8 mouse cellular contexts compared by ENCODE assay signal in the genomic region with DNA sequence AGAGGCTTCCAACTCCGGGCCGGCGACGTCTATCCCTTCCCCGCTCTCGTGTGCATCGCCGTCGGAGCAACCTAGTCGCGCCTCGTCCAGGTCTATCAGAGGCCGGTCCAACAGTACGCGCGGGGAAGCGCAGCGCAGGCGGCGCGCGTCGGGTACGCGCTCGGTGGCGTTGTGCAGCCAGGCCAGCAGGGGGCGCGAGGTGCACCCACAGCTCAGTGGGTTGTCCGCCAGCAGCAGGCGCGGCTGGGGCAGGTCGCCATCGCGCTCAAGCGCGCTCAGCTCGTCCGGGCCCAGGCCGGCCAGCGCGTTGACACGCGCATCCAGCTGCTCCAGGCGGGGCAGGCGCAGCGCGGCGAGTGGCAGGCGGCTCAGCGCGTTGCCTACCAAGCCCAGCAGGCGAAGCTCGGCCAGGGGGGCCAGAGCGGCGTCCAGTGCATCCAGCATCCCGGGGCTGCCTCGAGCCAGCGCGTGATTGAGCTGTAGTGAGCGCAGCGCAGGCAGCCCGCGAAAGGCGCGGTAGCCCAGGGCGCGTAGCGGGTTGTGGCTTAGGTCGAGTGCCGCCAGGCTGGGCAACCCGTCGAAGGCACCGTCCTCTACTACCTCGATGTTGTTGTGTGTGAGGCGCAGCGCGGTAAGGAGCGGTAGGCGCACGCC. TPM values are rescaled to one million over a fixed set of nuclear protein-coding genes. Genes with fewer than 3 reads are reported as not detected.
DNase-seq lines count a peak whose midpoint lies in the region; ATAC-seq and TF ChIP-seq lines count a peak whose summit lies in the region.

No protein-coding gene starts in this region.

- H3K27me3 ChIP-seq in forebrain, embryonic 12.5 days, result peaks cover 85% of the 10 kb centered on the region
- peaks cover 78% of the 10 kb centered on the region for H3K27me3 ChIP-seq in heart, embryonic 16.5 days (ENCODE audit: control insufficient read depth, insufficient read depth, low read length)
- peaks cover 82% of the 10 kb centered on the region for H3K27me3 ChIP-seq in liver, embryonic 11.5 days (replicated peaks; ENCODE audit: control insufficient read depth, insufficient read depth, low read length)
- H3K27me3 ChIP-seq in myocyte (ENCODE audit: control insufficient read depth, insufficient read depth, insufficient read length), result peaks cover 56% of the 10 kb centered on the region

- no peak overlapping the region for H3ac ChIP-seq in myocyte (ENCODE audit: control insufficient read depth, insufficient read length)

- no peaks in the 10 kb centered on the region for H3K36me3 ChIP-seq in forebrain, embryonic 12.5 days (replicated peaks)
- H3K36me3 ChIP-seq in heart, embryonic 16.5 days (ENCODE audit: control insufficient read depth, insufficient read depth), result no peaks in the 10 kb centered on the region
- H3K36me3 ChIP-seq in liver, embryonic 11.5 days (ENCODE audit: control insufficient read depth, insufficient read depth, low read length), result no peaks in the 10 kb centered on the region
- no peaks in the 10 kb centered on the region for H3K36me3 ChIP-seq in myocyte (ENCODE audit: control insufficient read depth, insufficient read depth)

- WGBS in forebrain, embryonic 12.5 days, result under 1% methylated on average over 79 of the region's 81 CpGs
- under 1% methylated on average over 81 of the region's 81 CpGs for WGBS in heart, embryonic 16.5 days
- under 1% methylated on average over 81 of the region's 81 CpGs for WGBS in liver, embryonic 11.5 days

- no peak for TF ChIP-seq POLR2A in myocyte (IDR thresholded peaks at IDR 0.05; ENCODE audit: insufficient read length, low read depth)

- peak; percentile 50; the same call in 1 of the 2 replicates for ATAC-seq in cerebellum, adult (ENCODE audit: insufficient number of reproducible peaks, low FRiP score, low TSS enrichment)
- ATAC-seq in forebrain, embryonic 12.5 days (ENCODE audit: low FRiP score), result peak; percentile 93
- peak; percentile 81 for ATAC-seq in heart, embryonic 16.5 days (replicated peaks; ENCODE audit: extremely low read depth, insufficient read depth, low FRiP score)
- ATAC-seq in liver, embryonic 11.5 days (replicated peaks; ENCODE audit: low FRiP score), result peak; percentile 79

- DNase-seq in CD4-positive helper T cell, adult 2 months (ENCODE audit: low read depth, low spot score), result peak; percentile 77
- DNase-seq in kidney, postnatal 14 days, result peak; percentile 90
- peak; percentile 76 for DNase-seq in liver, embryonic 11.5 days (ENCODE audit: low spot score)
- peak; percentile 61 to 71 for DNase-seq in spleen, postnatal 36 days (ENCODE audit: low spot score in 2 of 2)

- H3K27ac ChIP-seq in forebrain, embryonic 12.5 days, result no peak overlapping the region
- H3K27ac ChIP-seq in heart, embryonic 16.5 days (ENCODE audit: low read length), result no peak overlapping the region
- H3K27ac ChIP-seq in liver, embryonic 11.5 days (ENCODE audit: low read depth, low read length), result no peak overlapping the region

- H3K79me2 ChIP-seq in myocyte (ENCODE audit: control insufficient read depth, insufficient read depth), result no peaks in the 10 kb centered on the region

- H3K9ac ChIP-seq in forebrain, embryonic 12.5 days, result peak overlapping the region; percentile 56
- peak overlapping the region; percentile 48 for H3K9ac ChIP-seq in heart, embryonic 16.5 days (ENCODE audit: low read length)
- peak overlapping the region; percentile 20; the same call in 1 of the 2 replicates for H3K9ac ChIP-seq in liver, embryonic 11.5 days (ENCODE audit: low read depth, low read length)

- peaks cover 29% of the 10 kb centered on the region for H3K4me1 ChIP-seq in forebrain, embryonic 12.5 days
- H3K4me1 ChIP-seq in heart, embryonic 16.5 days (ENCODE audit: control insufficient read depth, insufficient read depth, low read length), result peaks cover 6% of the 10 kb centered on the region
- H3K4me1 ChIP-seq in liver, embryonic 11.5 days (replicated peaks; ENCODE audit: control insufficient read depth, insufficient read depth, low read length), result peaks cover 5% of the 10 kb centered on the region

- peak overlapping the region; percentile 90 for H3K4me2 ChIP-seq in forebrain, embryonic 12.5 days
- peak overlapping the region; percentile 91 for H3K4me2 ChIP-seq in heart, embryonic 16.5 days (ENCODE audit: low read depth, low read length)
- H3K4me2 ChIP-seq in liver, embryonic 11.5 days, result peak overlapping the region; percentile 86
- peak overlapping the region; percentile 18 for H3K4me2 ChIP-seq in myocyte (ENCODE audit: low read depth)

- no peaks in the 10 kb centered on the region for H3K9me3 ChIP-seq in forebrain, embryonic 12.5 days
- H3K9me3 ChIP-seq in heart, embryonic 16.5 days (replicated peaks; ENCODE audit: control insufficient read depth, low read length), result no peaks in the 10 kb centered on the region
- H3K9me3 ChIP-seq in liver, embryonic 11.5 days (ENCODE audit: control insufficient read depth, low read length), result no peaks in the 10 kb centered on the region

- peak overlapping the region; percentile 51 for H3K4me3 ChIP-seq in forebrain, embryonic 12.5 days (replicated peaks)
- peak overlapping the region; percentile 62 for H3K4me3 ChIP-seq in heart, embryonic 16.5 days (ENCODE audit: low read length)
- H3K4me3 ChIP-seq in liver, embryonic 11.5 days (ENCODE audit: low read depth, low read length), result peak overlapping the region; percentile 51
- H3K4me3 ChIP-seq in myocyte, result no peak overlapping the region

TF ChIP-seq in myocyte, 11 proteins besides CTCF, POLR2A, EP300 and RAD21:
- no peak for TF ChIP-seq MAX (IDR thresholded peaks at IDR 0.05; ENCODE audit: low read depth)
- TF ChIP-seq CEBPB (IDR thresholded peaks at IDR 0.05; ENCODE audit: insufficient read depth, poor library complexity, severe bottlenecking), result no peak

RNA-seq across cellular contexts. Expression of a gene that starts 1.1 kb away (rescaled TPM):
- polyA plus RNA-seq in forebrain, embryonic 12.5 days (2016; fragmentation: Nextera tagmentation; extraction: Ambion mirVana), result 0.38 and 0.53 TPM in 2 replicates
- polyA plus RNA-seq in heart, embryonic 16.5 days (2015; fragmentation: Nextera tagmentation; extraction: Ambion mirVana), result 2.5 TPM in 2 replicates
- polyA plus RNA-seq in liver, embryonic 11.5 days (2014; fragmentation: Nextera tagmentation; extraction: Ambion mirVana), result 0.53 and 0.78 TPM in 2 replicates
- not detected for polyA plus RNA-seq in myocyte (2012; fragmentation: generic; extraction: Trizol)

Comparison
In these comparisons a context has a peak if more than half of its experiments do, and no peak if none do; other contexts are left out.
1. H3K4me2 ChIP-seq: peak in every context shown above with its lines; median percentile 91 in heart, embryonic 16.5 days; 90 in forebrain, embryonic 12.5 days; 86 in liver, embryonic 11.5 days; 18 in myocyte.